Mouse (Mus musculus): ENCODE measurements around the gene Gapdh.

Gapdh gene

DNA sequence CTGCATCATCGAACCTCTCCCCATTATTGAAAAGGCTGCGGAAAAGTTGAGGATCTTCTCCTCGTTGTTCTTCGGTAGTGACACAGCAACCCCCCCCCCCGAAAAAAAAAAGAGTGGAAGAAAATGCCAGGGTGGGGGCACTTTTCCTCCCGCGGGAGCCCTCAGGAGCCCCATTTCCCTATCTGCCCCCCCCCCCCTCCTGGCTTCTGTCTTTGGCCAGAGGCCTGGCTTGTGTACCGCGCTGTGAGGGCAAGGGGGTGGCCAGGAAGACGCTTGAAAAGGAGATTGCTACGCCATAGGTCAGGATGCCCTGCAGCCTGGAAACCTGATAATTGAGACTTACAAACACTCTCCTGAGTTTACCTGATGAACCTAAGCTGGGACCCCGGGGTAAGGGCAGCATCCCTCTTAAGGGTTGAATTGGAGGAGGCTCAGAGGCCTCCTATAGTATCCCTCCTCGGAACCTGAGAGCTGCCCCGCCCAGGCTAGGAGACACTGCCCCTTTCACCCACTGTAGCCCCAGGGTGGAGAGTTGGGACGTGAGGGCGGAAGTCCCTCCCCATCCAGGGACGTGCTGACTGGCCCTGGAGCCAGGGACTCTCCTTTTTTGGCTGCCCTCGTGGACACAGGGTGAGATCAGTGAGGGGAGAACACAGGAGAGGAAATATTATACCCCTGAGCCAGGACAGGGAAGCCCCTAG is at the start of gene Gapdh:
Gene Gapdh (minus strand): TSS at position 417 of the 701 bp plus-strand sequence.
- DNase-seq (ENCODE audit: low spot score), result peak; percentile 91

DNA sequence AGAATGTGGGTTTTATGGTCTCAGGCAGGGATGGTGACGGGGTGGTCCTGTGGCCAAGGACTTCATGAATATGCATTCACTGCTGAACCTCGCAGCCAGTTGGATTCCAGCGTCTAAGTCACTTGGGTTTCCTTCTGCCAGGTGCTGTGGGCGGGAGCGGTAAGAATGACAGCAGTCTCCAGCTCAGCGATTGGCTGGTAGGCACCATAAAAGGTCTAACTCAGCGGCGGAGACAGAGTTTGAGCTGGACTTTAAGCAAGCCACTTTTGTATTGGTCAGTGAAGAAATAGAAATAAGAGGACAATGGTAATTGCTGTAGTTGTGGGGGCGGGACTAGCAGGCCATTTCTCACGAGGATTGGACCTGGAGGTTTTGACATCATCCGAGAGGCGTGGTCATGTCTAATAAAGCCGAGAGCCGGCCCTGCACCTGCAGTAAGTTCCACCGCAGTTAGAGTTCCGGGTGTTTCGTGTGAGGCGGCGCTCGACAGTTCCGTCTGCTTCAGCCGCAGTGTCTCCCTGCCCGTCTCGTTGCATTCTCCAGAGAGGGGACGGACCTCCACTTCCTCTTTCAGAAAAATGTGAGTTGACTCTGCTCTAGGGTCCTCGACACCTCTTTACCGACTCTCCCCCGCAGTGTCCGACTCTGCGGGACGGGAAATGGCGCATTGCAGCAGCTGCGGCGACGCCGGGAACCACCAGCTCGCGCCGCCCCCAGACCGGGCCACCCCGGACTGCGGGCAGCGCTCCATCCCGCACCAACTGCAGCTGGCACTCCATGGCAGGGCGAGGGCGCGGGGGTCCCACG is 49.1 kb upstream of the Gapdh start, which contains the start of gene Vamp1:
Gene Vamp1 (plus strand): TSS at position 404 of the 807 bp plus-strand sequence.
- DNase-seq (ENCODE audit: low spot score), result peak; percentile 97

DNA sequence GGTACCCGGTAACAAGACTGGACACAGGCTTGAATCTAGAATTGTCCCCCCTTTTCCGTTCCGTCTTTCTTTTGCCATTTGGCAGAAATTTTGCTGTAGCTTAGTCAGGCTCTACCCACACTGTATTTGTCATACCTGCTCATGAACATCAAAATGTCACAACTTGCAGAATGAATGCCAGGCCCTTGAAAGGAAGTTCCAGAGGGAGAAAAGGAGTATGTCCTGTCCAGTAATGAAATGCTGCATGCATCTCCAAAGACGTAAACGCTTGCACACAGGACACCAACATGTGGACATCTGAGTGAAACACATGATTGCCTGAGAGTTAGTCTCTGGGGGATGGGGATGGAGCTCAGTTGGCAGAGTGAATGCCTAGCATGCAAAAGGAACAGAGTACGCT is 47.4 kb upstream of the Gapdh start:
- no peak for DNase-seq (ENCODE audit: low spot score)

DNA sequence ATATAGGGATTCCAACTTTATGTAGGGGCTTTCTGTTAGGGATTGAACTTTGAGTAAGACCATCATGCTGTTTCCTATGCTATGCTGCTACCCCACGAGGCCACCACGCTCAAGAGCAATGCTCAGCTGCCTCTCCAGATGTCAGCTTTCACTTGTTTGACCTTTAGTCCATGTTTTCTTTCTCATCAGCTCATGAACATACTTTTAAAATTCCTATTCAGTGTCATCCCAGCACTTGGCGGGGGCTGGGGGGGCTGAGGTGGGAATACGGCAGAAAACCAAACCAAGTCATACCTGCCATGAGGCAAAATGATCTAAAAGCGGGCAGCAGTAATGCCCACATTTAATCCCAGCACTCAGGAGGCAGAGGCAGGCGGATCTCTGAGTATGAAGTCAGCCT is 46.9 kb upstream of the Gapdh start:
- DNase-seq (ENCODE audit: low spot score), result no peak

DNA sequence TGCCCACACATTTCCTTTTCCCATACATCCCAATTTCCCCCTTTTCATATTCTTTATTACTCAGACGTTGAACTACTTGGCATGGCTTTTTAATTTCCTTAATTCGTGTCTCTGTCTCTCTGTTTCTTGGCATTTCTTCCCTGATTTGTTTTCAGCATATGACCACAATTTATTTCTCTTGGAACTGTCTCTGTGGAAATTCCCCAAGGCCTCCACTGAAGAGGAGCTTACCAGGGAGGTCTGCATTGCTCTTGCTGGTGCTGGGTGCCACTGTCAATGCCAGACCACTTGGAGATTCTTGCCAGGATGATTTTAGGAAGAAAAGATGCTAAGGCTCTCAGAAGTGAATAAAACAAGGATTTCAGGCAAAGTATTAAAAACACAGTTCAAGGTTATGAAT is 46.4 kb upstream of the Gapdh start:
- no peak for DNase-seq (ENCODE audit: low spot score)

DNA sequence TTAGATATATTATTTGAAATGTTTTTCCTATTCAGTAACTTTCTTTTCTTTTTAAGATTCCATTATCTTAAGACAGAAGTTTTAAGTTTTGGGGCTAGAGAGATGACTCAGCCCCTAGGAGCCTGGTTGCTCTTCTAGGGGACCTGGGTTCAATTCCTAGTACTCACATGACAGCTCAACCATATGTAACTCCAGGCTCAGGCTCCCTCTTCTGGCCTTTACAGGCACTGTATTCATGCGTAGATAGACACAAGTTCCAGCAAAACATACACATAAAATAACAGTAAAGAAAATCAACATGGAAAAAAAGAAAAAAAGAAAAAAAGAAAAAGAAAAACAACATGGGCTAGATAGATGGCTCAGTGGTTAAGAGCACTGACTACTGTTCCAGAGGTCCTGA is 44.2 kb upstream of the Gapdh start:
- no peak for DNase-seq (ENCODE audit: low spot score)

DNA sequence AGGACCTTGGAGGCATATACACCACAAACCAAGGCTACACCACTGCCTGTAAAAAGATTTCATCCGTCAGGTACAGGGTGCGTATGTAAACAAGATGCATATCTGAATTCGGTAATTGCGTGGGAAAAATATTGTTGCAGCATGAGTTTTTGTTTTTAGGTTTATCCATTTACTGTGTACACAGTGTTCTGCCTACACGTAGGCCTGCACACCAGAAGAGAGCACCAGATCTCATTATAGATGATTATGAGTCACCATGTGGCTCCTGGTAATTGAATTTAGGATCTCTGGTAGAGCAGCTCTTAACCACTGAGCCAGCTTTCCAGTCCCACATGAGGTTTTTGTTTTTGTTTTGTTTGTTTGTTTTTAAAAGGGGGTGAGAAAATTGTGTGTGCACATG is 30.9 kb upstream of the Gapdh start:
- DNase-seq (ENCODE audit: low spot score), result no peak

DNA sequence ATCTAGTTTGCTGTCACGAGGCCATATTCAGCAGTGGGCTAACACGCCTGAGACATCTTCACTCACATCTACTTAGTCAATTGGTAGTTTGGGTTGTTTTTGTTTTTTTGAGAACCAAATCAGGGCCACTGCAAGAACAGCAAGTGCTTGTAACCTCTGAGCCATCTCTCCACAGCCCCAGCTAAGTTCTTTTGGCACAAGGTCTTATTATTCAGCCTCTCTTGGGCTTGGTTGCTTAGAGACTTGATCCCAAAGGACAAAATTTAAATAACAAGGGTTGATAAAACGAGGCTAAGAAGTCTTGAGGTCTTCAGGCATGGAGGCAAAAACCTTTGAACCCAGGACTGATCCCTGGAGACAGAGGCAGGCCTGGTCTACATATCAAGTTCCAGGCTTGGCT is 30.0 kb upstream of the Gapdh start:
- no peak for DNase-seq (ENCODE audit: low spot score)

DNA sequence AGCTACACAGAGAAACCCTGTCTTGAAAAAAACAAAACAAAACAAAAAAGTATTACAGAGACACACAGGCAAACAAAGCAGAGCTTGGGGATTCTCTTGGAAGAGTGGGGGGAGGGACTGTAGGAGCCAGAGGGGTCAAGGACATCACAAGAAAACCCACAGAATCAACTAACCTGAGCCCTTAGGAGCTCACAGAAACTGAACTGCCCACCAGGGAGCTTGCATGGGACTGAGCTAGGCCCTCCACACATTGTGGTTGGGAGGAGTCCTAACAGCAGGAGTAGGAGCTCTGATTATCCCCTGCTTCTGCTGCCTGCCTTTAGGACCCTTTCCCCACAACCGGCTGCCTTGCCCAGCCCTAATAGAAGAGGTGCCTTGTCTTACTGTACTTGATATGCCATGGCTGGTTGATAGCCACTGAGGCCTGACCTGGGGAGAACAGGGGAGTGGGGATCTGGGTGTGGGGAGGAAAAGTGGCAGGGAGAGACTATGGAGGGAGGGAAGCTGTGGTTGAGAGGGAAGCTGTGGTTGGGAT is 29.3 kb upstream of the Gapdh start:
- no peak for DNase-seq (ENCODE audit: low spot score)

DNA sequence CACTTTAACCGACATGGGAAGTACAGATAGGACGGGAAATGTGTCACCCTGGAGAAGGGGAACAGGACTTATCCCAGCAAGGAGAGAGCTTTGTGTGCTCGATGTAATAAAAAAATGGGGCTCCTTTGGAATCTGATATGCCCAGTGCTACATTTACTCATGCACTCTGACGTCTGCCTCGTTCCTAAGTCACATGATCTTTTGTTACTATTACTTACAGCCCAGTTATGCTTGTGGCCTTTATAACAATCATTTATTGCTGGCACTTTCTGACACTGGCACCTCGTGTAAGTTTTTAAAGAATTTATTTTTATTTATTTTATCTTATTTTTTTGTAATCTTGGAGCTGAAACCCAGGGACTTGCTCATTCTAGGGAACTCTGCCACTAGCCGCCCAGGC is 27.1 kb upstream of the Gapdh start:
- DNase-seq (ENCODE audit: low spot score), result no peak

DNA sequence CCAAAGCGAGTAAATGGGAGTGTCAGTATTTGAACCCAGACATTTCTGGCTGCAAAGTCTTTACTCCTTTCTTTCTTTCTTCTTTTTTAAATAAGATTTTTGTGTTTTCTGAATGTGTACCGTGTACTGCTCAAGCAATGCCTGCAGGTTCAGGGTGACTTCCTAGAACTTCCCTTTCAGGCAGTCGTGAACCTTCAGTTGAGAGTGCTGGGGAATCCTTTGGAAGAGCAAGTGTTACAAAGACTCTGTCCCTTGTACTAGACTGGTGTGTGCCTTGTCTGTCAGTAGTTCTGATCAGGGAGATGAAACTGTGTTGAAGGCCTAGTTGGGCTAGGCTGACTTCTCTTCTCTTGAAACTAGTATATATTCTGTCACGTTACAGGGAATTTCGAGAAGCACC is 26.6 kb upstream of the Gapdh start:
- no peak for DNase-seq (ENCODE audit: low spot score)

DNA sequence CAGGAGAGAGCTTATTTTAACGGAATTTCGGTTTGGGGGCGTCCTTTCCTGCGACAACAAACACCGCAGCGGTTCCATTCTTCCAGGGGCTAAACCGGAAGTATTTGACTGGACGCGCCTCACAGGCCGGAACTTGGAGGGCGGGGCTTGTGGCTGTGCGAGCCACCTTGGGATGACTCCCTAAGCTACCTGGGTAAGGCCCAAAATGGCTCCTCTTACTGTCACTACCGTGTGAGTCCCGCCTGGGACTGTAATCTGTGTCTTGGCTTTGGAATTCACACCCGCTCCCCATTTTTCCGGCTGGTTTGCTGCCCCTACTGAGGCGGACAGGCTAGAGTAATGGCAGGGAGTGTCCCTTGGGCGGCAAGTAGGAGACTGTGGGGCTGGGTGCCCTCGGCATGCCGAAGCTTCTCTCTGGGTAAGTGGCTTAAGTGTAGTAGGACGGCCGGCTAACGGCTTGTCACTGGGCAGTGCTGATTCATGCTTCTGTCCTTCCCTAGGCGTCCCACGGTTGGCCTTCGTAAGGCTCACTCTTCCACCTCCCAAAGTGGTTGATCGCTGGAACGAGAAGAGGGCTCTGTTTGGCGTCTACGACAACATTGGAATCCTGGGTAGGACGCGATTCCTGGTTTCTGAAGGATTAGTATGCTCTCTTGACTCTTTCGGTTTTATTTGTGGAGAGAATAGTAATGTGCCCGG is 25.9 kb upstream of the Gapdh start:
- DNase-seq (ENCODE audit: low spot score), result peak; percentile 97

DNA sequence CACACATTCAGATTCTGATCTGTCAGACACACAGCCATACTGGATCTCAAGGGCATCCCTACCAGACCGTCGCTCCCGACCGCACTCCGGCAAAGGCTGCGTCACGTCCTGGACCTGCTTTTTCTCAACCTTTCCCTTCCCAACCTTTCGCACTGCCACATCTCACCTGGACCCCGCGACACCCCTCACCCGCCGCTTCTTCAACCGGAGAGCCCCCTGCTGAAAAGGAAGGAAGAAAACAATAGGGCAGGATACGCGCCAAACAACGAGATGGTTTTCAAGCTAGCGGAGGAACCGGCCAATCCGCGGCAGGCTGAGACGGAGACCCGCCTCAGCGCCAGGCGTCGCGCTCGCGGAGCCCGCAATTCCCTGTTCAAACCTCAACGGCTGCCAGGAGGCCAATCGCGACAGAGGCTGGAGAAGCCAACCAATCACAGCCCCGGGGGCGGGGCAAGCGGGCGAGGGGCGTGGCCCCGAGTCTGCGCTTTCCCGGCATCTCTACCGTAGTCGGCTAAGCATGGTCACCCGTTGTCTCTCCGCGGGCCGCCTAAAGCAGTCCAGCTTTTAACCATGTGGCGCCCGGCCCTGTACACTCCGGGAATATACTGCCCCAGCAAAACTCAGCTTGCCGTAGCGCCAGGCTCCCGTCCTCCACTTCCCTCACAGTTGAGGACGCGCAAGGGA is 25.2 kb upstream of the Gapdh start, which contains the start of the genes Ncapd2 and Mrpl51:
Gene Ncapd2 (minus strand): TSS at position 370 of the 684 bp plus-strand sequence.
Gene Mrpl51 (plus strand): TSS at position 470 of the 684 bp plus-strand sequence.
- peak; percentile 98 for DNase-seq (ENCODE audit: low spot score)

DNA sequence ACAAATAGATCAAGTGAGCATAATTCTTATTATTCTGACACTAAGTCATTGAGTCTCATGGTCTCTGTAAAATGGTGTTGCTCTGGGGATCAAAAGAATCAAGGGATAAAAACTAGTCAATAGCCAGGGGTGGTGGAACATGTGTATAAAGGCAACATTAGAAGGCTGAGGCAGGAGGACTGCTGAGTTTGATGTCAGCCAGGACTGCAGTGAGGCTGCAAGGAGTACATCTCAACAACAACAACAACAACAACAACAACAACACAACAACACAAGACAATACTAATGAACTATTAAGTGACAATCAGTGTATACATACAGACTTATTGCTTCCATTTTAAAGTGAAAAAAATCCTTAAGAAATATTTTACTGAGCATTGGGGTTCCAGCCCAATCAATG is 24.5 kb upstream of the Gapdh start:
- DNase-seq (ENCODE audit: low spot score), result peak; percentile 42

DNA sequence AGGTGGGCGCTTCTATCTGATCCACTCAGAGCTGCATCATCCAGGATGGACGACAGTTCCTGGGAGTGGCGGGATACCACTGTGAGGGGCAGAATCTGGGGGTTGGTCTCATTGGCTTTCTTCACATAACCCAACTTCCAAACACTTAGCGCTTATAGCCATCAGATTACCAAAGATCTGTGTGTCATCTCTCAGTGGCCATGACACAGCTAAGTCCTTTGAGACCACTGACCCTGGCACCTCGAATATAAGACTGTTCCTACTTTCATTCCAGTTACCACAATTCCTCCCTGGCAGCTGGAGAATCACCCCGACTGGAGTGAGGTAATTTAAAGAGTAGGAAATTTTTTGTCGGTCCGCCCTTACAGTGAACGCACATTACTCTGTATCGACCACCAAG is 19.9 kb upstream of the Gapdh start:
- no peak for DNase-seq (ENCODE audit: low spot score)

DNA sequence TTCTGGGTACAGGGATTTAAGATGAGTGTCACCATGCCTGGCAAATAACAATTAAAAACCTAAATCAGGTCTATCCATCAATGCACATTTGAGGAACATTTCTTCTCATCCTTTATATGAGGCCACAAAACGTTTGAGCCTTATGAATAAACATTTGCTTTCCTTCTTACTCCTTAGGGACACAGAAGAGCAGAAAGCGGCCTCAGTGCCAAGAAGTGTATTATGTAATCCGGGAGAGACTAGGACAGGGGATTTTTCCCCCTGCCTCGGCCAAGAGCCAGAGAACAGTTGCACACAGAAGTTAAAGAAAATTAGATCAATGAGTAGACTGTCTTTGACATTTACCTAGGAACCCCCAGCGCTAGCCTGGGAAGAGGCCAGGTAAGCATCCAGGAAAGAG is 15.9 kb upstream of the Gapdh start:
- no peak for DNase-seq (ENCODE audit: low spot score)

DNA sequence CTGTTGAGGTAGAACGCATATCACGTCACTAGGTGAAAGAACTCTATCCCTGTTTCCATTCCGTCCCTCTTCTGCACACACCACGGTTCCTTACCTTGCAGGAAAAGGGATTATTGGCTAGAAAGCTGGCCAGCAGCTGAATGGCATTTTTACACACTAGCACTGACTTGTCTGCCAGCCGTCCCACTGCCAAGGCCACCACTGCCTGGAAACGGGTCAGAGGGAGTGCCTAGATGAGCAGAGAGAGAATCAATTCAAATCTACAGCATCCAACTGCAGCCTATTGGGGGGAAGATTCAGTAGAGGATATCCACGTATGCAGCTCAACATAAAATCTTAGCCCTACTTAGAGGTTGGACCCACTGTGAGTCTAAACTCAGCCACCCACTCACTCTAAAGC is 13.3 kb upstream of the Gapdh start:
- no peak for DNase-seq (ENCODE audit: low spot score)

DNA sequence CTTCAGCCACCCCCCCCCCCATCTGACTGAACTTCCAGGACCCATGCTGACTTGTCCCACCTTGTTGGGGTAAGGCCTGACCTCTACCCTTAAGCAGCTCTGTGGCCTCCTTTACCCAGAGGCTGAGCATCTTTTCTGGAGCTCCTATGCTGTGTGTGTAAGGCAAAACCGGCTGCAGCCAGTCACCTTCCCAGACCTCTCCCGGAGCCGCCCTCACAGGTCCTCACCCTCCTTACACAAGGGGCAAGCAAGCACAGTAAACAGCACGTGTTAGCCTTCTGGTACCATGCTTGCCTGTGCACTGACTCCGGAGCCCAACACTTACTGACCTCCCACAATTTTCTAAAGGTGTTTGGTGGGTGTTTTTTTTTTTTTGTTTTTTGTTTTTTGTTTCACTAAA is 9.2 kb upstream of the Gapdh start:
- DNase-seq (ENCODE audit: low spot score), result no peak

DNA sequence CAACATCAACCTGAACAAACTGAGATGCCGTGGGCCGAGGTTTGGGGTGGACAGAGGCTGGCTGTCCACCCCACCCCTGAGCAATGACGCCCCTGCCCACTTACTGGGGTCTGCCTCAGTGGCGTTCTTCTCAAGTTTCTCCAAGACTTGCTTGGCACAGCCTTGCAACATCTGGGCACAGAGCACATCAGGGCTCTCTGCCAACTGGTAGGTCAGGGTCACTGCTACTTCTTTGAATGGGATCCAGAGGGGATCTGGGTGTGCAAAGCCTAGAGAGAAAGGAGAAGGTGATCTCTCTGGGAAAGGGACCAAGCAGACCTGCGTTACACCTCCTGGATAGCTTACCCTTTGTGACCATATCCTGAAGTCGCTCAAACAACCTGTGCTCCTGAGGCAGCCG is 7.0 kb upstream of the Gapdh start:
- DNase-seq (ENCODE audit: low spot score), result no peak

DNA sequence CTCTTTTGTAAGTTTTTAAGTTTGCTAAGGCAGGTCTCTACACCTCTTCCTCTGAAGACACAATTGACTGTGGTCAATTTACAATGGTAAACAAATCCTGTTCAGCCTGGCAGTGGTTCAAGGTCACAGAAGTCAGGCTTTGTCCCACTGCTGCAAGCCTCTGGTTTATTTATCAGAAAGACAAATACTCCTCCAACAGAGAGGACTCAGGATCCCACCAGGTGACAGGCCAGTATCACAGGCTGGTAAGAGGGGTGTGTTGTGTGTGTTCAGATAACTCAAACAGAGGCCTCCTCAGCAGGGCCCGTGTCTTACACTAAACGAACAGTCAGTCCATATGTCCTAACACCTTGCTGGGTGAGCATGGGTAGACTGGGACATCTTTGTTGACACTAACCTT is 6.2 kb upstream of the Gapdh start:
- no peak for DNase-seq (ENCODE audit: low spot score)

DNA sequence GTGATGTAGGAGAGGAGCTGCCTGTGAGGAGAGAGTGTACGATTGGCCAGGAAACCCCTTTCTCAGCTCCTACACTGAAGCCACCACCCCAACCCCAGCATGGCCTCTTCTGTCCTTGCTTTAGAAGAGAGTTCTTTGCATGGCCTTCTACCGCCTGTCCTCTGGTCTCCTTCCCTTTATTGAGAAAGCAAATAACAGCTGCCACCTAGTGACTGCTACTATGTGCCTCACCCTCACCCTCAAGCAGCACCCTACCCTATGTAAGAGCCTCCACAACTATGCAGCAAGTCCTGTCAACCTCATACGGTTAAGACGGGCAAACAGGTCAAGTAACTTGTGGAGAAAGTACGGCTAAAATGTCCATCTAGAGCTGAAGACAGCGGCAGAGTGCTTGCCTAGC is 3.9 kb upstream of the Gapdh start:
- DNase-seq (ENCODE audit: low spot score), result no peak

DNA sequence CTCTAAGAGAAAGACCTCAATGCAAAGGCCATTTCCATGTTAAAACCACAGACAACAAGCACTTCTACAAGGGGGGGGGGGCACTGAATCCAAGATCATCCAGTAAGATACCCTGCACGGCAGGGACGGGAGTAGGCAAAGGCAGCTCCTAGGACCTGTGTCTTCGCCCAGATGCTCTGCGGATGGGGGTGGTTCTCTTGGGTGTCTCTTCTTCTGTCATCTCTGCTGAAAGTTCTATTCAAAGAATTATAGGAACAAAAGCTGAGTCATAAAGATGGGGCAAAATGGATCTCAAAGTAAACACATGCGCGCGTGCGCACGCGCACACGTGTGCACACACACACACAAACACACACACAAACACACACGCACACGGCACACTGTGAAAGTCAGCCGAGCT is 1.8 kb upstream of the Gapdh start:
- DNase-seq (ENCODE audit: low spot score), result no peak

Measured in embryo, embryonic 10 days (tissue).